Mouse (Mus musculus): ENCODE measurements around the gene Dexi. TPM values are rescaled to one million over a fixed set of nuclear protein-coding genes. Genes with fewer than 3 reads are reported as not detected.

Gene Dexi
- polyA plus RNA-seq, 1 experiment, result 32.1 TPM

- DNase-seq (ENCODE audit: low spot score), result no peak
Measured at GRCm38 (mm10) chr16:10540763-10541597, 1.9 kb downstream of the Dexi start.

- DNase-seq (ENCODE audit: low spot score), result no peak
Measured at GRCm38 (mm10) chr16:10536961-10537360, 5.9 kb downstream of the Dexi start.

- DNase-seq (ENCODE audit: low spot score), result no peak
Measured at GRCm38 (mm10) chr16:10536323-10536722, 6.5 kb downstream of the Dexi start.

GRCm38 (mm10) chr16:10534567-10534966 is 8.3 kb downstream of the Dexi start:
- no peak for DNase-seq (ENCODE audit: low spot score)

GRCm38 (mm10) chr16:10533781-10534180 is 9.1 kb downstream of the Dexi start:
- no peak for DNase-seq (ENCODE audit: low spot score)

GRCm38 (mm10) chr16:10530179-10530578 is 12.7 kb downstream of the Dexi start:
- no peak for DNase-seq (ENCODE audit: low spot score)

- no peak for DNase-seq (ENCODE audit: low spot score)
Measured at GRCm38 (mm10) chr16:10528382-10528781, 14.5 kb downstream of the Dexi start.

- no peak for DNase-seq (ENCODE audit: low spot score)
Measured at GRCm38 (mm10) chr16:10527046-10527644, 15.7 kb downstream of the Dexi start.

- no peak for DNase-seq (ENCODE audit: low spot score)
Measured at GRCm38 (mm10) chr16:10525610-10525980, 17.3 kb downstream of the Dexi start.

- DNase-seq (ENCODE audit: low spot score), result no peak
Measured at GRCm38 (mm10) chr16:10524866-10525609, 17.8 kb downstream of the Dexi start.

- DNase-seq (ENCODE audit: low spot score), result no peak
Measured at GRCm38 (mm10) chr16:10523650-10524049, 19.2 kb downstream of the Dexi start.

GRCm38 (mm10) chr16:10522811-10523210 is 20.0 kb downstream of the Dexi start:
- no peak for DNase-seq (ENCODE audit: low spot score)

- no peak for DNase-seq (ENCODE audit: low spot score)
Measured at GRCm38 (mm10) chr16:10520908-10521614, 21.8 kb downstream of the Dexi start.

GRCm38 (mm10) chr16:10518030-10518429 is 24.8 kb downstream of the Dexi start:
- no peak for DNase-seq (ENCODE audit: low spot score)

- DNase-seq (ENCODE audit: low spot score), result no peak
Measured at GRCm38 (mm10) chr16:10515953-10516572, 26.8 kb downstream of the Dexi start.

GRCm38 (mm10) chr16:10511134-10511520 is 31.7 kb downstream of the Dexi start:
- no peak for DNase-seq (ENCODE audit: low spot score)

- DNase-seq (ENCODE audit: low spot score), result no peak
Measured at GRCm38 (mm10) chr16:10510477-10511133, 32.2 kb downstream of the Dexi start.

GRCm38 (mm10) chr16:10508691-10509090 is 34.2 kb downstream of the Dexi start:
- no peak for DNase-seq (ENCODE audit: low spot score)

- DNase-seq (ENCODE audit: low spot score), result no peak
Measured at GRCm38 (mm10) chr16:10507445-10507844, 35.4 kb downstream of the Dexi start.

- DNase-seq (ENCODE audit: low spot score), result no peak
Measured at GRCm38 (mm10) chr16:10503058-10503457, 39.8 kb downstream of the Dexi start.

- DNase-seq (ENCODE audit: low spot score), result no peak
Measured at GRCm38 (mm10) chr16:10501865-10502264, 41.0 kb downstream of the Dexi start.
